Mouse (Mus musculus) adrenal gland (tissue): ENCODE measurements at regions not wholly inside any gene's neighbourhood (a gene's known extent, or its start where the extent isn't known, plus 50 kb on each side); places are given as distances from the start of the nearest gene placed in this dataset.

ENCODE experiments used
- intact Hi-C: fragments of 180-260 bp; cut with DNase I; formaldehyde crosslinking; loops from one replicate; pipeline ENCODE4 v1.15.1; 2025

DNA sequence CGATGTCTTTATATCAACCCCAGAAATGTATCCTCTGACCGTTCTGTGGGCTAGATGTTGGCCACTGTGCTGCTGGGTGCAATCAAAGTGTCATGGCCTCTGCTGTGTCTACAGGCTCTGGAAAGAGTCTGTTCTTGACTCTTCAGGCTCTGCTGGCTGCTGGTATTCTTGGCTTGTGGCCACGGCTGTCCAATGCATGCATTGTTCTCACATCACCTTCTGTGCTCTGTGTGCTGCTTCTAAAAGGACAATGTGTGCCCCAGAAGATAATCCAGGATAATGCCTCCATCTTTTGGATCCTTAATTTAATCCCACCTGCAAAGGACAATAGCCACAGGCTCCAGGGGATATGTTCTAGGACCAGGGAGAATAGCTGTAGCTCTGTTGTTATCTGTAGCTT is 77.5 kb upstream of the Dapl1 start:
- intact Hi-C loops, result no loop called here

DNA sequence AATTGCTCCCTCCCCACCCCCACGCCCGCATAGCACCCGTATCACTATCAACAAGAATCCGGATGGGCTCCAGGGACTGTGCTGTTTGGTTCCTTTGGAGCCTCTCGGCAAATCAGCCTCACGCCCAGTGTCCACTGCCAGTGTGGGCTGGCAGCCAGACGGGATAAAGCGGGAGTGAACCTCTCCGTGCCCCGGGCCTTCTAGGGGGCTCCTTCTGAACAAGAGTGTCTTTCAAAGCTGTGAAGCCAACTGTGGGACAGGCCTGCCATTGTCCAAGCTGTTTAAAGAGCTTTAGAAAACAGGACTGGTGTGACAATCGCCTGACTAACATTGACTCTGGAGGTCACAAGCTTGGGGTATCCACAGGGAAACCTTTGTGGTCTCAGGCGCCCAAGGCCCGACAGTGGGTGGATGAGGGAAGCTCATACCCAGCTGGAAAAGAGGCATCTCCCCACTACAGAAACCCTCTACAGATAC is 76.9 kb upstream of the Dapl1 start:
- intact Hi-C loops, result no loop called here

- intact Hi-C loops, result no loop called here
Measured at GRCm38 (mm10) chr2:59408040-59408587, 76.3 kb upstream of the Dapl1 start.

DNA sequence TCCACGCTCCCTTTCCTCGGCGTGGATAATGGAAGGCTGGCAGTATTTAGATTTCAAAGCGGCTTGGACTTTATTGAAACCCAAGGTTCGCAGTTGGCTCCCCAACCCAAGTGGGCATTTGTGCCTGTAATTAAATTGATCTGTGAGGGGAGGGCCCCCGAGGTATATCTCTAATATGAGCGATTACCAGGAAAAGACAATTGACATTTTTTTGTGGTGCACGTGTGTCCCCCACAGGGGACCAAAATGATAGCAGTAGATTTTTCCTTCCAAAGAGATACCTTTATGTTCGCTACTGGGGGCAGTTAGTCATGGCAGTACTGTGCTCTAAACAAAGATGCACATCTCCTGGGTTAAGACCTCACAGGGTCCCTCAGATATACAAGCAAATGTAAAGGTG is 69.8 kb upstream of the Dapl1 start:
- intact Hi-C loops, result no loop called here

DNA sequence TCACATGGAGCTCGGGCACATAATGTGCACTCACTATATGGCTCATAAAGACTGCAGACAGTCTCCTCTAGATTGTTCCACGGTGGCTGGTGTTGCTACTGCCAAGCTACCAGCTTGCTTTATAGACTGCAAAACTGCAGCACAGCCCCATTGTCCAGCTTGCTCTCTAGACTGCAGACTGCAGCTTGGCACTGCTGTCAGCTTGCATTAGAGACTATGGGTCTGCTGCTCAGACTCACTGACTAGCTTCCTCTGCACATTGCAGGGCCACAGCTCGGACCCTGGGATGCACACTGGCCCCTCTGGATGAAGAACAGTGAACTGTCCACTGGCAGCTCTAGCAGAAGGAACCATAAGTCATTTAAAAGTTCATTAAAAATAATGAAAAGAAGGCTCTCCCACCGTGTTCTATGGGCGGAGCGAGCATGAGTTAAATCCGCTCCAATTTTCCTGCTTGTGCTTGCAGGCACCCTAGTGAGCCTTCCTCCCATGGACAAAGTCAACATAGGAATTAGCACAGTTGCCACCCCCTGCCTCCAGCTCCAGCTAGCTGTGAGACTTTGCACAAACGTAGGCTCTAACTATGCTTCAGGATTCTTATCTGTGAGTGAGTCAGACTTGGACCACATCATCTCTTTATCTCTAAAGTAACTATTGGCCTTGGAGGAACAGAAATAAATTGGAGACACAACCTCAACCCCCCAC is 67.8 kb upstream of the Dapl1 start:
- intact Hi-C loops, result no loop called here

- intact Hi-C loops, result no loop called here
Measured at GRCm38 (mm10) chr2:59417384-59417955, 67.0 kb upstream of the Dapl1 start.

GRCm38 (mm10) chr2:59420496-59420895 is 64.0 kb upstream of the Dapl1 start:
- intact Hi-C loops, result loop anchor here (10.0 kb wide), 1 partner anchor 586 kb away; no protein-coding TSS in a partner anchor

DNA sequence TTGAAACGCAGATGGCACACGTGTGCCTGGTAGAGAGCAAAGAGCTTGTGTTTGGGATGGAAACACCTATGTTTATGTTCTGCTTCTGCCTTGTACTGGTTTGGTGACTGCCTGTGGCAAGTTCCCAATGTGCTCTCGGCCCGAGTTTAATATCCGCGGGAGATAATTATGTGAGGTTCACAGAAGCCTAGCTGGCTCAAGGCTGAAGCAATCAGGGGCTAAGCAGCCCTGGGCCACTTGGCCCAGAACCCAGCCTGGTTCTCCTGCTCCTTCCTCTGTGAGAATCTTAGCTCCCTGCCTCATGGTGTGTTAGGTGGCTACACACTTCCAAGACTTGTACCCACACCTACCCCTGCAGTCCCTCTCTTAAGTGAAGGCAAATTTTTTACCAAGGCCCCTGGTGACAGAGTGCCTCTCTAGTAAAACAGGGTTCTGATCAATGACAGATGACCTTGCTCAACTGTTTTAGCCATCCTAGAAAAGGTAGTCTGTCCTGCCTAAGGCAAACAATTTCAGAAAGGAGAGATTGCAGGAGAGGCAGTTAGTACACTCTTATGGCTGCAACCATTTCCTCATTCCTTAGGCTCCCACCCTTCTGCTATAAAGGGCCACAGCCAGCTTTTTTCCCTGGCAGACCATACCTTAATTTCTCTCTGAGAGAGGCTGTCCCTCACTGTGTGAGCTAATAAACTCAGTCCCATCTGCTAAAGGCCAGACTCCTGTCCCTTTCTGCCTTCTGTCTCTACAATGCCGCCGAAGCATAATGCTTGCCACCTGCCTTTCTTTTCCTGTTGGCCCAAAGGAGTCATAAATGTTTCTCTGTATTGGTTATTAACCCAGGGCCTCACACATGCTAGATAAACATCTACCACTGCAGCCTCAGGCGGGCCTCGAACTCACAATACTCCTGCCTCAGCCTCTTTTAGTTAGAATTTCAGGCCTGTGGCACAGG is 61.9 kb upstream of the Dapl1 start:
- intact Hi-C loops, result loop anchor here (10.0 kb wide), 1 partner anchor 588 kb away; no protein-coding TSS in a partner anchor

- intact Hi-C loops, result loop anchor here (10.0 kb wide), 1 partner anchor 589 kb away; no protein-coding TSS in a partner anchor
Measured at GRCm38 (mm10) chr2:59424205-59424604, 60.2 kb upstream of the Dapl1 start.

GRCm38 (mm10) chr2:59424729-59425128 is 59.7 kb upstream of the Dapl1 start:
- intact Hi-C loops, result loop anchor here (10.0 kb wide), 1 partner anchor 590 kb away; no protein-coding TSS in a partner anchor

DNA sequence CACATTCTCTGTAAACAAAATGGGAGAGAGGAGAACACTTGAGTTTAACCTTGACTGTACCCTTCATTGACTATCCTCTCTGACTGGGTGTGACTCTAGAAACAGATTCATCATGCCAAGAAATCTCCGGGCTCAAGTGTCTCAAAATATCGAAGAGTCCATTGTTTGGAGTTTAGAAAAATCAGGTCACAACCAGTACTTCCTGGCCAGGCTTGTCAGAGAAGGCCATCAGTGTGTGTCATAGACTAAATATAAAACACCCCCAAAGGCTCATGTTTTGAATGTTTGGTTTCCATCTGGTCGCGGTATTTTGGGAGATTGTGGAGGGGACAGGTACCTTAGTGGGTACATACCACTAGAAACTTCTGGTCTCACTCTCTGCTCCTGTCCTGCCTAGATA is 58.6 kb upstream of the Dapl1 start:
- intact Hi-C loops, result loop anchor here (10.0 kb wide), 1 partner anchor 591 kb away; no protein-coding TSS in a partner anchor

DNA sequence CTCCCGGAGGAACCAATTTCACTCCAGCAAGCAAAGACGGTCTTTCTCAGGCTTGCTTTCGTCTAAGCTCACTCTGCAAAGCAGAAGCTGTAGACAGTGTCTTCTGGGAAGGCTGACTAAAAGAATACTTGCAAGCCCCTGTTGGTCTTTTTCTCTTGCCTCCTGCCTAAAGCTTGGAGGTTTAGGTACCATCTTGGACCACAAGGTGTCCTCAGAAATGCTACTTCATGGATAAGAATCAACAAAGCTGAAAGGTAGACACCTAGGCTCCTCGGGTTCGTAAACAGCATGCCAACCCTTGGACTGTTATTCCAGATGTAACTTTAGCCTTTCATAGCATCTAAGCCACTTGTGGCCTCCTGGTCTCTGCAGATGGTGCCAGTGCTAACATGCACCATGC is 53.0 kb upstream of the Dapl1 start:
- intact Hi-C loops, result loop anchor here (10.0 kb wide), 1 partner anchor 727 kb away; no protein-coding TSS in a partner anchor

DNA sequence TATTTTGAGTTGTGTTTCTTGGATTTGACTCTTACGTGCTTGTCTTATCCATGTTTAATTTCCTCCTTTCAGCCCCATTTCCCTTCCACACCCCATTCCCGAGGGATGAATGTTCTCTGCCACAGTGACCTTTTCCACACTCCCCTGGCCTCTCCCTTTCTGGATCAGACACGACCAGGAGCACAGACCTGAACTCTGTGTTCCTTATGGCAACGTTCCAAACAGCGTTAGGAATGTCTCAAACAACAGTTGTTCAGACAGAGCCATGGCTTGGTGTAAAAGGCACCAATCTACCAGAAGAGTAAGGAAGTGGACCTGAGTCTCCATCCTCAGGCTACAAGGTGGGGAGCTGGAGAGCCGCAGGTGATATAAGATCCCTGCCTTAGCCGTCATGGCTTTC is 52.6 kb upstream of the Dapl1 start:
- intact Hi-C loops, result loop anchor here (10.0 kb wide), 1 partner anchor 727 kb away; no protein-coding TSS in a partner anchor
